Mouse (Mus musculus) liver, embryonic 11.5 days (tissue): ENCODE data around the gene Uhrf1bp1l. TPM values are rescaled to one million over a fixed set of nuclear protein-coding genes. Genes with fewer than 3 reads are reported as not detected.
A peak's percentile ranks its signal among the peaks of the same experiment; 100 is the strongest.

Source experiments
- ATAC-seq: fragments of 200-750 bp; cut with Nextera tagmentation; replicated peaks from 2 replicates; pipeline ENCODE4 v1.8.0; 2017; ENCODE audit warnings: moderate number of reproducible peaks, mild to moderate bottlenecking, moderate TSS enrichment, moderate library complexity; ENCODE audit not compliant: low FRiP score
- DNase-seq: peaks from one replicate; pipeline ENCODE4 v3.0.0-alpha.2; 2017; ENCODE audit warnings: low spot score
- H3K27ac ChIP-seq: fragments of 300-500 bp; sonication (generic); 2 replicates; pipeline ENCODE4 v1.5.1; 2014; ENCODE audit warnings: mild to moderate bottlenecking, low read depth, low read length, control low read depth
- H3K27me3 ChIP-seq: fragments of 300-500 bp; sonication (generic); replicated peaks from 2 replicates; pipeline ENCODE4 v1.6.1; 2014; ENCODE audit warnings: low read length, mixed read lengths; ENCODE audit not compliant: control insufficient read depth, insufficient read depth
- H3K36me3 ChIP-seq: fragments of 300-500 bp; sonication (generic); 2 replicates; pipeline ENCODE4 v1.6.1; 2014; ENCODE audit warnings: mild to moderate bottlenecking, low read length, moderate library complexity, mixed read lengths; ENCODE audit not compliant: control insufficient read depth, insufficient read depth
- H3K4me1 ChIP-seq: fragments of 300-500 bp; sonication (generic); replicated peaks from 2 replicates; pipeline ENCODE4 v1.6.1; 2014; ENCODE audit warnings: low read length, mixed read lengths; ENCODE audit not compliant: control insufficient read depth, insufficient read depth
- H3K4me2 ChIP-seq: fragments of 300-500 bp; sonication (generic); 2 replicates; pipeline ENCODE4 v1.6.1; 2014; ENCODE audit warnings: mild to moderate bottlenecking, control low read depth, moderate library complexity
- H3K4me3 ChIP-seq: fragments of 300-500 bp; sonication (generic); 2 replicates; pipeline ENCODE4 v1.5.1; 2014; ENCODE audit warnings: low read depth, low read length, control low read depth
- H3K9ac ChIP-seq: fragments of 300-500 bp; sonication (generic); 2 replicates; pipeline ENCODE4 v1.6.1; 2014; ENCODE audit warnings: low read depth, low read length, control low read depth
- H3K9me3 ChIP-seq: fragments of 300-500 bp; sonication (generic); 2 replicates; pipeline ENCODE4 v1.6.1; 2016; ENCODE audit warnings: low read length, inconsistent platforms, mixed read lengths; ENCODE audit not compliant: control insufficient read depth
- WGBS: fragments of 180-500 bp; shearing (Covaris S2); extraction: QIAGEN DNeasy Blood & Tissue Kit; methylation state at CpG from one replicate; pipeline ENCODE4 v1.1.7; 2014; 5-methylcytosine and 5-hydroxymethylcytosine counted together
- polyA plus RNA-seq: library from polyadenylated mRNA; unstranded; fragments of >200 nt; fragmentation: Nextera tagmentation; extraction: Ambion mirVana; gene quantifications from 2 replicates; pipeline ENCODE4 v1.2.1, GENCODE M21; 2014

Uhrf1bp1l gene
- polyA plus RNA-seq, 1 experiment from 2014 or later = 24.4 TPM

GRCm38 (mm10) chr10:89738395-89738794 is 6.4 kb upstream of the Uhrf1bp1l start:
- Histone ChIP-seq H3K4me3 (no peak overlapping the region), H3K4me1 (no peaks in the 10 kb centered on the region), H3K9me3 (no peaks in the 10 kb centered on the region), H3K27ac (no peak overlapping the region), H3K36me3 (no peaks in the 10 kb centered on the region), H3K27me3 (no peaks in the 10 kb centered on the region), H3K9ac (no peak overlapping the region), H3K4me2 (no peak overlapping the region)
- WGBS = 86% methylated on average over 9 of the region's 9 CpGs
- ATAC-seq (no peak), DNase-seq (no peak)

- Histone ChIP-seq H3K27me3 (no peaks in the 10 kb centered on the region), H3K9ac (no peak overlapping the region), H3K4me2 (no peak overlapping the region), H3K4me1 (no peaks in the 10 kb centered on the region), H3K36me3 (no peaks in the 10 kb centered on the region), H3K4me3 (no peak overlapping the region), H3K9me3 (no peaks in the 10 kb centered on the region), H3K27ac (no peak overlapping the region)
- ATAC-seq (no peak), DNase-seq (no peak)
- 63% methylated on average over 6 of the region's 7 CpGs for WGBS
These were observed 5.1 kb upstream of the Uhrf1bp1l start for GRCm38 (mm10) chr10:89739703-89740102.

- Histone ChIP-seq H3K36me3 (no peaks in the 10 kb centered on the region), H3K9me3 (no peaks in the 10 kb centered on the region), H3K4me3 (no peak overlapping the region), H3K4me1 (no peaks in the 10 kb centered on the region), H3K27me3 (no peaks in the 10 kb centered on the region), H3K27ac (no peak overlapping the region), H3K9ac (no peak overlapping the region), H3K4me2 (no peak overlapping the region)
- WGBS = 53% methylated on average over 6 of the region's 6 CpGs
- no peak for DNase-seq
- ATAC-seq = no peak
These were observed 3.8 kb upstream of the Uhrf1bp1l start for GRCm38 (mm10) chr10:89740995-89741394.

GRCm38 (mm10) chr10:89743266-89743665 is 1.5 kb upstream of the Uhrf1bp1l start:
- ATAC-seq (no peak), DNase-seq (no peak)
- 74% methylated on average over 4 of the region's 4 CpGs for WGBS
- Histone ChIP-seq H3K4me1 (peaks cover 4% of the 10 kb centered on the region; the same call in 1 of the 2 replicates), H3K4me3 (no peak overlapping the region), H3K36me3 (no peaks in the 10 kb centered on the region), H3K9me3 (no peaks in the 10 kb centered on the region), H3K27ac (no peak overlapping the region), H3K27me3 (no peaks in the 10 kb centered on the region), H3K9ac (no peak overlapping the region), H3K4me2 (no peak overlapping the region)

- 20% methylated on average over 3 of the region's 3 CpGs for WGBS
- Histone ChIP-seq H3K27ac (no peak overlapping the region), H3K36me3 (no peaks in the 10 kb centered on the region), H3K9me3 (no peaks in the 10 kb centered on the region), H3K27me3 (no peaks in the 10 kb centered on the region), H3K4me1 (peaks cover 4% of the 10 kb centered on the region; the same call in 1 of the 2 replicates), H3K4me3 (peak overlapping the region; percentile 96), H3K4me2 (peak overlapping the region; percentile 88), H3K9ac (peak overlapping the region; percentile 91; the same call in 1 of the 2 replicates)
- DNase-seq = no peak
- no peak for ATAC-seq
These were observed 450 bp upstream of the Uhrf1bp1l start for GRCm38 (mm10) chr10:89744341-89744740.

- H3K4me2 ChIP-seq = peak overlapping the region; percentile 88
- H3K36me3 ChIP-seq = no peaks in the 10 kb centered on the region
- WGBS = 2% methylated on average over 14 of the region's 14 CpGs
- peak overlapping the region; percentile 96 for H3K4me3 ChIP-seq
- no peaks in the 10 kb centered on the region for H3K9me3 ChIP-seq
- no peak for DNase-seq
- peak overlapping the region; percentile 91 for H3K9ac ChIP-seq
- no peak for ATAC-seq
- H3K27me3 ChIP-seq = no peaks in the 10 kb centered on the region
- peaks cover 4% of the 10 kb centered on the region; the same call in 1 of the 2 replicates for H3K4me1 ChIP-seq
- peak overlapping the region; percentile 79; the same call in 1 of the 2 replicates for H3K27ac ChIP-seq
These were observed 852 bp downstream of the Uhrf1bp1l start for GRCm38 (mm10) chr10:89745666-89746020.

GRCm38 (mm10) chr10:89746581-89746980 is 1.8 kb downstream of the Uhrf1bp1l start:
- WGBS = 81% methylated on average over 3 of the region's 3 CpGs

GRCm38 (mm10) chr10:89747221-89747905 is 2.6 kb downstream of the Uhrf1bp1l start:
- H3K4me3 ChIP-seq = no peak overlapping the region
- H3K4me1 ChIP-seq = peaks cover 4% of the 10 kb centered on the region; the same call in 1 of the 2 replicates
- DNase-seq (no peak), ATAC-seq (no peak)
- H3K27me3 ChIP-seq = no peaks in the 10 kb centered on the region
- no peak overlapping the region for H3K9ac ChIP-seq
- no peak overlapping the region for H3K27ac ChIP-seq
- H3K36me3 ChIP-seq = no peaks in the 10 kb centered on the region
- no peak overlapping the region for H3K4me2 ChIP-seq
- 85% methylated on average over 8 of the region's 8 CpGs for WGBS
- H3K9me3 ChIP-seq = no peaks in the 10 kb centered on the region

More at GRCm38 (mm10) chr10:89746581-89746980, 1.8 kb downstream of the Uhrf1bp1l start:
- H3K4me2 ChIP-seq = no peak overlapping the region
- no peak overlapping the region for H3K27ac ChIP-seq
- H3K4me3 ChIP-seq = no peak overlapping the region
- ATAC-seq = no peak
- peaks cover 4% of the 10 kb centered on the region; the same call in 1 of the 2 replicates for H3K4me1 ChIP-seq
- no peaks in the 10 kb centered on the region for H3K9me3 ChIP-seq
- no peaks in the 10 kb centered on the region for H3K27me3 ChIP-seq
- H3K36me3 ChIP-seq = no peaks in the 10 kb centered on the region
- no peak for DNase-seq
- no peak overlapping the region for H3K9ac ChIP-seq

GRCm38 (mm10) chr10:89747911-89748310 is 3.1 kb downstream of the Uhrf1bp1l start:
- DNase-seq = no peak
- Histone ChIP-seq H3K4me1 (peaks cover 4% of the 10 kb centered on the region; the same call in 1 of the 2 replicates), H3K9ac (no peak overlapping the region), H3K27me3 (no peaks in the 10 kb centered on the region), H3K4me2 (no peak overlapping the region), H3K27ac (no peak overlapping the region), H3K4me3 (no peak overlapping the region), H3K9me3 (no peaks in the 10 kb centered on the region), H3K36me3 (no peaks in the 10 kb centered on the region)
- ATAC-seq = no peak
- 97% methylated on average over 1 of the region's 1 CpGs for WGBS
